Mouse (Mus musculus) hindbrain, embryonic 15.5 days (tissue): Measurements from ENCODE around the gene Syn3. TPM values are rescaled to one million over a fixed set of nuclear protein-coding genes. Genes with fewer than 3 reads are reported as not detected.

Experiments used
- ATAC-seq: fragments of 200-750 bp; cut with Nextera tagmentation; 2 replicates; pipeline ENCODE4 v1.8.0; 2017; ENCODE audit warnings: low read depth, moderate number of reproducible peaks, moderate TSS enrichment; ENCODE audit not compliant: low FRiP score
- H3K27ac ChIP-seq: fragments of 300-500 bp; sonication (generic); replicated peaks from 2 replicates; pipeline ENCODE4 v1.5.1; 2015; ENCODE audit warnings: mild to moderate bottlenecking, inconsistent platforms
- H3K27me3 ChIP-seq: fragments of 300-500 bp; sonication (generic); 2 replicates; pipeline ENCODE4 v1.6.1; 2015; ENCODE audit warnings: control low read depth, inconsistent platforms
- H3K36me3 ChIP-seq: fragments of 300-500 bp; sonication (generic); 2 replicates; pipeline ENCODE4 v1.6.1; 2015; ENCODE audit warnings: control low read depth, inconsistent platforms
- H3K4me1 ChIP-seq: fragments of 300-500 bp; sonication (generic); replicated peaks from 2 replicates; pipeline ENCODE4 v1.6.1; 2015; ENCODE audit warnings: control low read depth, inconsistent platforms
- H3K4me2 ChIP-seq: fragments of 300-500 bp; sonication (generic); 2 replicates; pipeline ENCODE4 v1.6.1; 2015; ENCODE audit warnings: moderate library complexity, mild to moderate bottlenecking, inconsistent platforms
- H3K4me3 ChIP-seq: fragments of 300-500 bp; sonication (generic); 2 replicates; pipeline ENCODE4 v1.5.1; 2015; ENCODE audit warnings: mild to moderate bottlenecking, inconsistent platforms
- H3K9ac ChIP-seq: fragments of 300-500 bp; sonication (generic); 2 replicates; pipeline ENCODE4 v1.6.1; 2015; ENCODE audit warnings: inconsistent platforms
- H3K9me3 ChIP-seq: fragments of 300-500 bp; sonication (generic); 2 replicates; pipeline ENCODE4 v1.6.1; 2016; ENCODE audit warnings: control low read depth, inconsistent platforms
- WGBS: fragments of 180-500 bp; shearing (Covaris S2); methylation state at CpG from one replicate; pipeline ENCODE4 v1.1.7; 2015; 5-methylcytosine and 5-hydroxymethylcytosine counted together
- polyA plus RNA-seq: library from polyadenylated mRNA; unstranded; fragments of >200 nt; fragmentation: Nextera tagmentation; extraction: Ambion mirVana; gene quantifications from 2 replicates; pipeline ENCODE4 v1.2.1, GENCODE M21; 2015

Gene Syn3
- polyA plus RNA-seq, 1 experiment from 2014 or later, result 30.1 TPM

DNA sequence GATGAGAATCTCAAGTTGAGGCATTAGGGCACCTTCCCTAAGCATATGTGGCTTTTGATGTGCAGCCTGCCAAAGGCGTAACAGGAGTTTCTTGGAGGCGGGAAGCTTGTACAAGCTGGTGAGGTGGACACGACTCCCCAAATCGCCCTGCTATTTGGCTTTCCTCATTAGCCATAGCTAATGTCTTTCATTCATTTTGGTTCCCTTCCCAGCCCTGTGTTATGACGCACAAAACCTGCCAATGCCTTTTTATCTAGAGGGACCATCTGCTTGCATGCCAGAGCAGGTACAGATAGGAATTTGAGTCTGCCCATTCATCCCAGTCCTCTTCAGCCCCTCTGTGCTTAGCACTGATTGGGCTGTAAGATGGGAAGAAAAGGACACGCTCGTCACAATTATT lies 158.3 kb downstream of the Syn3 start:
- no peak for ATAC-seq
- no peak overlapping the region for H3K4me2 ChIP-seq
- no peaks in the 10 kb centered on the region for H3K36me3 ChIP-seq
- no peak overlapping the region for H3K9ac ChIP-seq
- no peaks in the 10 kb centered on the region for H3K9me3 ChIP-seq
- no peak overlapping the region for H3K4me3 ChIP-seq
- no peaks in the 10 kb centered on the region for H3K27me3 ChIP-seq
- peaks cover 40% of the 10 kb centered on the region for H3K4me1 ChIP-seq
- 73% methylated on average over 7 of the region's 7 CpGs for WGBS
- no peak overlapping the region for H3K27ac ChIP-seq

DNA sequence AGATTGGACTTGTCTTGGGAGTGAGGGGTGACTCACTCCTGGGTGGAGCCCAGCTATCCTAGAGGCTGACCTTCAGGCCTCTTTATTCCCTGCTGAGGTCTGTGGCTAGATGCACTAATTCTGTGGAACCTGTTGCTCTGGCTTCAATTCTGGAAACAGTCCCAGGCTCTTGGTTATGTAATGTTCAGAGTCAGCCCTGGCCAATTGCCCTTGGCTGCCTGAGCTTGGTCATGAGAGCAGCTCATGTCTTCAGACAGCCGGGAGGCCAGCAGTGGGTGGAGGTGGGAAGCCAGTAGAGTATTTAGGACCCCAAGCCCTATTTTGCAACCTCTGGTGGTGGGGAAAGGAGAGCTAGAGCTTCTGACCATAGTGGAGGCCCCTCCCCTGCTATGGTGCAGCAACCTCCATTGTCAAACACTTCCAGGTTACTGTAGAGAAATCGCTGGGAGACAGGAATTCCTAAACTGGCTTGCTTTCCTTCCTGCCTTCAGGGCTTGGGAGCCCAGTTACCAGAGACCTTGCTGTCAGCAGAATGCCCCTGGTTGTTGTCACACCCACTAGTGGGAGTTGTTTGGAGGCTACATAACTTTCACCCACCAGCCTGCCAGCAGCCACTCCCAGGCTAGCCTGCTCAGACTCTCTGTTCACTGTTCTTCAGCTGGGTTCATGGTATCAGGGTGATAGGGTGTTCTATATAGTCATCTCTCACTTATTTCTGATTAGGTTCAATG lies 158.9 kb downstream of the Syn3 start:
- H3K9ac ChIP-seq, result no peak overlapping the region
- H3K27ac ChIP-seq, result peak overlapping the region; percentile 56
- H3K4me1 ChIP-seq, result peaks cover 40% of the 10 kb centered on the region
- H3K9me3 ChIP-seq, result no peaks in the 10 kb centered on the region
- H3K27me3 ChIP-seq, result no peaks in the 10 kb centered on the region
- no peak overlapping the region for H3K4me2 ChIP-seq
- no peaks in the 10 kb centered on the region for H3K36me3 ChIP-seq
- no peak overlapping the region for H3K4me3 ChIP-seq
- WGBS, result 62% methylated on average over 2 of the region's 2 CpGs
- no peak for ATAC-seq

DNA sequence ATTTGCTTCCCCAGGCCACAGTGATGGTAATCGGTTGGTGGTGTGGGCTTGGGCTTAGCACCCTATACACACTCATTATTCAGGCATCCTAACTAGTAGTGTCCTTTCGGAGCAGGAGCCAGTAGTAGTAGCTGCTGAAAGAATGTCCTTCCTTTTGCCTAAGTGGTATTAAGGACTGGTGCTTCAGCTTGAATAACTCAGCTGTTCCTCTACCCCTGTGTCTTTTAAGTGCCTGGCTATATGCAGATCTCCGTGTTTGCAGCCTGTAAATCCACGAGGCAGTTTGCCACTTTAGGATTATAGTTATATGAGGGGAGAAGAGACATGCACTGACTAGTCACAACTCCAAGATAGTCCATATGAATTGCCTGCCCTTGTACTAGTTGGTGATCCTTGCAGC lies 159.6 kb downstream of the Syn3 start:
- no peaks in the 10 kb centered on the region for H3K9me3 ChIP-seq
- H3K9ac ChIP-seq, result no peak overlapping the region
- no peaks in the 10 kb centered on the region for H3K36me3 ChIP-seq
- 90% methylated on average over 4 of the region's 4 CpGs for WGBS
- ATAC-seq, result no peak
- no peak overlapping the region for H3K4me3 ChIP-seq
- H3K4me2 ChIP-seq, result no peak overlapping the region
- 0 out of 2 replicates have a peak overlapping the region, but pooled peaks have one; percentile 56 for H3K27ac ChIP-seq
- H3K27me3 ChIP-seq, result no peaks in the 10 kb centered on the region
- H3K4me1 ChIP-seq, result peaks cover 40% of the 10 kb centered on the region

DNA sequence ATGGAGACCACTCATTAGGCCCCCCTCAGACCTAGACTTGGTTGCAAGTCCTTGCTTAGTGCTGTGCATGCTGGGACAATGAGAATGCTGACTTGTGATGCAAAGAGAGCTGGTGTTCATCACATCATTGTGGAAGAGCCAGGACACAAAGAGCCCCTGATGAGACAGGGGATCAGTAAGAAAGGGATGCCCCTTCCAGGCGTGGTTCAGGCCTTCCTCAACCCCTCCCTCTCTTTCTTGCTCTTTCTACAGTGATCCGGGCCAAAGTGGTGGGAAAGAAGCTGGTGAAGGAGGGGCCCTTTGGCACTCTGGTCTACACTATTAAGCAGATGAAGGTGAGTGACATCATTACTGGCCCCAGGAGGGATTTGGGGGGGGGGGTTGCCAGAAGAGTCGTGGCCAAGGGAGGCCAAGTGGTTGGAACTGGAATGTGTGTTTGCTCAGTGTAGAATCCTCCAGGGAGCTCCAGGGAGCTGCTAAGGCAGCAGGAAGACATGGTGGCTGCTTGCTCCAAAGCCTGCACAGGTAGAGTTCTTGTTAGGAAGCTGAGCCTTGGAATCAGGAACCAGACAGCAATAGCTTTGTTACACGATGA lies 160.5 kb downstream of the Syn3 start:
- H3K4me2 ChIP-seq, result no peak overlapping the region
- H3K9me3 ChIP-seq, result no peaks in the 10 kb centered on the region
- no peaks in the 10 kb centered on the region for H3K36me3 ChIP-seq
- peaks cover 39% of the 10 kb centered on the region for H3K4me1 ChIP-seq
- H3K27me3 ChIP-seq, result no peaks in the 10 kb centered on the region
- no peak for ATAC-seq
- H3K27ac ChIP-seq, result no peak overlapping the region
- H3K4me3 ChIP-seq, result no peak overlapping the region
- 31% methylated on average over 4 of the region's 4 CpGs for WGBS
- no peak overlapping the region for H3K9ac ChIP-seq

DNA sequence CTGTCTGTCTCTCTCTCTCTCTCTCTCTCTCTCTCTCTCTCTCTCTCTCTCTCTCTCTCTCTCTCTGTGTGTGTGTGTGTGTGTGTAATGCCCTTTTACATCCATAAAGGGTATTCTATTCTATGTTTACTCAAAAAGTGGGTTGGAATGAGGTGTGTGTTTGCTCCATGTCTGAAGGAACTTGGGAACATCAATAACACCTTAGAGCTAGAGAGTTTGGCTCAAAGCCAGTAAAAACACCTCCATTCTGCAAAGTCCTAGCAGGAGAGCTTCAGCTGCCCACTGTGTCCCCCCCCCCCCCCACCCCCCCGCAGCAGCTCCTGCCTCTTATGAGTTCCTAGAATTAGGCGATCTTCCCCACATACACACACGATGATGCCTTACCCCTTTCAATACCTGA lies 161.5 kb downstream of the Syn3 start:
- H3K4me1 ChIP-seq, result peaks cover 39% of the 10 kb centered on the region
- H3K4me2 ChIP-seq, result no peak overlapping the region
- WGBS, result 34% methylated on average over 3 of the region's 3 CpGs
- no peaks in the 10 kb centered on the region; the same call in 1 of the 2 replicates for H3K36me3 ChIP-seq
- H3K9me3 ChIP-seq, result no peaks in the 10 kb centered on the region
- ATAC-seq, result no peak
- H3K27me3 ChIP-seq, result no peaks in the 10 kb centered on the region
- H3K9ac ChIP-seq, result no peak overlapping the region
- H3K27ac ChIP-seq, result no peak overlapping the region
- H3K4me3 ChIP-seq, result no peak overlapping the region

- H3K27me3 ChIP-seq, result no peaks in the 10 kb centered on the region
- peaks cover 39% of the 10 kb centered on the region for H3K4me1 ChIP-seq
- H3K4me2 ChIP-seq, result no peak overlapping the region
- H3K9ac ChIP-seq, result no peak overlapping the region
- no peak overlapping the region for H3K27ac ChIP-seq
- no peaks in the 10 kb centered on the region for H3K9me3 ChIP-seq
- H3K36me3 ChIP-seq, result no peaks in the 10 kb centered on the region; the same call in 1 of the 2 replicates
- 41% methylated on average over 1 of the region's 1 CpGs for WGBS
- H3K4me3 ChIP-seq, result no peak overlapping the region
- ATAC-seq, result no peak
Measured at GRCm38 (mm10) chr10:86336506-86336905, 162.2 kb downstream of the Syn3 start.

GRCm38 (mm10) chr10:86334581-86334980 lies 164.1 kb downstream of the Syn3 start:
- Histone ChIP-seq H3K4me1 (peaks cover 29% of the 10 kb centered on the region), H3K27me3 (no peaks in the 10 kb centered on the region), H3K27ac (no peak overlapping the region), H3K4me2 (no peak overlapping the region), H3K9me3 (no peaks in the 10 kb centered on the region), H3K4me3 (no peak overlapping the region), H3K9ac (no peak overlapping the region), H3K36me3 (no peaks in the 10 kb centered on the region; the same call in 1 of the 2 replicates)
- ATAC-seq, result no peak
- WGBS, result 34% methylated on average over 8 of the region's 8 CpGs

- ATAC-seq, result no peak
- Histone ChIP-seq H3K9me3 (no peaks in the 10 kb centered on the region), H3K27me3 (no peaks in the 10 kb centered on the region), H3K4me2 (no peak overlapping the region), H3K27ac (0 out of 2 replicates have a peak overlapping the region, but pooled peaks have one; percentile 30), H3K4me3 (no peak overlapping the region), H3K36me3 (no peaks in the 10 kb centered on the region; the same call in 1 of the 2 replicates), H3K9ac (no peak overlapping the region), H3K4me1 (peaks cover 21% of the 10 kb centered on the region)
- WGBS, result 69% methylated on average over 3 of the region's 3 CpGs
Measured at GRCm38 (mm10) chr10:86332942-86333341, 165.8 kb downstream of the Syn3 start.

DNA sequence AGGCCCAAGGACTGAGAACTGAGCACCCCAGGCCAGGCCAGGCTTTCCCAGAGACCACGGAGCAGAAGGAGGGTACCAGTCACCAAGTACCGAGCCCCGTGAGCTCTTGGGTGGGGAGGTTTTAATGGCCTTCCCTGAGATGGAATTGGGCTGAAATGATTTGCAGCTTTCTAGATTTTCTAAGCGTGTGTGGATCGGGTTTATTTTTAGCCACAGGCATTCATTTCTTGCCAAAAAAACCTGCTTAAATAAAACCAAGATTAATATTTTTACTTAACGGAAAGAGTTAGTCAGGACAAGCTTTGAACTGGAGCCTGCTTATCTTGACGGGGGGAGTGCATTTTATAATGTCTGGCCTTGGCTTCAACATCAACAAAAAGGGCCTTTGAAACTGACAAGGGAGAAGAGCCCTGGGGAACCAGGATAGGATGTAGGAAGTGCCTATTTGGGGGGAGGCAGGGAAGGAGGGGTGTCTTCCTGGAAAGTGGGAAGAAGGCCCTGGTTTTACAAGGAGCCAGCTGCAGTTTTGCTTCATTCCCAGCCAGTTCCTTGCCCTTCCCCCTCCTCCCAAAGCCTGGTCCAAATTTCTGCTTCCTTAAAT lies 166.9 kb downstream of the Syn3 start:
- H3K9me3 ChIP-seq, result no peaks in the 10 kb centered on the region
- no peaks in the 10 kb centered on the region; the same call in 1 of the 2 replicates for H3K36me3 ChIP-seq
- H3K9ac ChIP-seq, result no peak overlapping the region
- H3K27me3 ChIP-seq, result no peaks in the 10 kb centered on the region
- no peak overlapping the region for H3K4me2 ChIP-seq
- H3K4me1 ChIP-seq, result peaks cover 15% of the 10 kb centered on the region
- no peak overlapping the region for H3K4me3 ChIP-seq
- no peak for ATAC-seq
- 66% methylated on average over 7 of the region's 7 CpGs for WGBS
- H3K27ac ChIP-seq, result peak overlapping the region; percentile 60

- H3K9ac ChIP-seq, result no peak overlapping the region
- no peaks in the 10 kb centered on the region; the same call in 1 of the 2 replicates for H3K36me3 ChIP-seq
- no peak for ATAC-seq
- peak overlapping the region; percentile 25; the same call in 1 of the 2 replicates for H3K27ac ChIP-seq
- no peaks in the 10 kb centered on the region for H3K9me3 ChIP-seq
- no peaks in the 10 kb centered on the region for H3K27me3 ChIP-seq
- peaks cover 15% of the 10 kb centered on the region for H3K4me1 ChIP-seq
- H3K4me2 ChIP-seq, result no peak overlapping the region
- no peak overlapping the region for H3K4me3 ChIP-seq
- 67% methylated on average over 5 of the region's 5 CpGs for WGBS
Measured at GRCm38 (mm10) chr10:86330993-86331680, 167.6 kb downstream of the Syn3 start.

GRCm38 (mm10) chr10:86329241-86329882 lies 169.3 kb downstream of the Syn3 start:
- H3K27ac ChIP-seq, result no peak overlapping the region
- no peaks in the 10 kb centered on the region for H3K9me3 ChIP-seq
- no peak overlapping the region for H3K4me3 ChIP-seq
- no peaks in the 10 kb centered on the region; the same call in 1 of the 2 replicates for H3K36me3 ChIP-seq
- peaks cover 15% of the 10 kb centered on the region for H3K4me1 ChIP-seq
- no peak overlapping the region for H3K4me2 ChIP-seq
- WGBS, result 88% methylated on average over 8 of the region's 8 CpGs
- H3K9ac ChIP-seq, result no peak overlapping the region
- ATAC-seq, result no peak
- H3K27me3 ChIP-seq, result no peaks in the 10 kb centered on the region
